Mouse (Mus musculus): ENCODE measurements around the gene Ccnb3. TPM values are rescaled to one million over a fixed set of nuclear protein-coding genes. Genes with fewer than 3 reads are reported as not detected.

Gene Ccnb3
- polyA plus RNA-seq, 1 experiment from 2014 or later = 0.05 TPM

Other genes with a start within 250 kb of the Ccnb3 start
- not detected in 2 replicates for gene Akap4, start 25.9 kb upstream of the Ccnb3 start, polyA plus RNA-seq (2015; fragmentation: Nextera tagmentation; extraction: Ambion mirVana)

All from stomach, embryonic 15.5 days (tissue).